Mouse (Mus musculus) liver, postnatal 0 days (tissue): ENCODE measurements around the gene Ppp2r5b. TPM values are rescaled to one million over a fixed set of nuclear protein-coding genes. Genes with fewer than 3 reads are reported as not detected.

Source experiments
- ATAC-seq: fragments of 200-750 bp; cut with Nextera tagmentation; 2 replicates; pipeline ENCODE4 v1.8.0; 2017; ENCODE audit warnings: mild to moderate bottlenecking, moderate library complexity
- DNase-seq: peaks from one replicate; pipeline ENCODE4 v3.0.0-alpha.2; 2016
- H3K27ac ChIP-seq: fragments of 300-500 bp; sonication (generic); 2 replicates; pipeline ENCODE4 v1.5.1; 2014; ENCODE audit warnings: antibody characterized with exemption, moderate library complexity, mild to moderate bottlenecking, low read depth
- H3K27me3 ChIP-seq: fragments of 300-500 bp; sonication (generic); 2 replicates; pipeline ENCODE4 v1.6.1; 2014; ENCODE audit warnings: low read length, control low read depth, mixed read lengths; ENCODE audit not compliant: insufficient read depth
- H3K36me3 ChIP-seq: fragments of 300-500 bp; sonication (generic); replicated peaks from 2 replicates; pipeline ENCODE4 v1.6.1; 2014; ENCODE audit warnings: mild to moderate bottlenecking, control low read depth, low read length, moderate library complexity, mixed read lengths; ENCODE audit not compliant: insufficient read depth
- H3K4me1 ChIP-seq: fragments of 300-500 bp; sonication (generic); 2 replicates; pipeline ENCODE4 v1.6.1; 2014; ENCODE audit warnings: antibody characterized with exemption, mild to moderate bottlenecking, control low read depth; ENCODE audit not compliant: insufficient read depth
- H3K4me2 ChIP-seq: fragments of 300-500 bp; sonication (generic); 2 replicates; pipeline ENCODE4 v1.6.1; 2014; ENCODE audit warnings: low read depth, mild to moderate bottlenecking, low read length, moderate library complexity, mixed read lengths
- H3K4me3 ChIP-seq: fragments of 300-500 bp; sonication (generic); 2 replicates; pipeline ENCODE4 v1.5.1; 2014; ENCODE audit warnings: low read depth, low read length
- H3K9ac ChIP-seq: fragments of 300-500 bp; sonication (generic); replicated peaks from 2 replicates; pipeline ENCODE4 v1.6.1; 2014; ENCODE audit warnings: mild to moderate bottlenecking, moderate library complexity
- H3K9me3 ChIP-seq: fragments of 300-500 bp; sonication (generic); 2 replicates; pipeline ENCODE4 v1.6.1; 2016; ENCODE audit warnings: mild to moderate bottlenecking, control low read depth, low read length, mixed read lengths
- CTCF ChIP-seq: sonication (generic); IDR thresholded peaks from 2 replicates; pipeline ENCODE4 v1.5.1; 2016; ENCODE audit warnings: antibody characterized with exemption, low read depth
- EP300 ChIP-seq: IDR thresholded peaks from 2 replicates; pipeline ENCODE4 v1.6.1; 2016; ENCODE audit warnings: antibody characterized with exemption, low read depth, mild to moderate bottlenecking
- WGBS: fragments of 180-500 bp; shearing (Covaris S2); extraction: QIAGEN DNeasy Blood & Tissue Kit; methylation state at CpG from one replicate; pipeline ENCODE4 v1.1.7; 2014; ENCODE audit not compliant: insufficient replicate concordance; 5-methylcytosine and 5-hydroxymethylcytosine counted together
- polyA plus RNA-seq: library from polyadenylated mRNA; unstranded; fragments of >200 nt; fragmentation: Nextera tagmentation; extraction: Ambion mirVana; gene quantifications from 2 replicates; pipeline ENCODE4 v1.2.1, GENCODE M21; 2015

Gene Ppp2r5b
- polyA plus RNA-seq, result 3.2 and 3.8 TPM in 2 replicates

GRCm38 (mm10) chr19:6235084-6236052 is at the start of gene Ppp2r5b:
Gene Ppp2r5b (minus strand): TSS chr19:6235872.
- Histone ChIP-seq H3K36me3 (no peaks in the 10 kb centered on the region), H3K9ac (peak within 1 kb of the TSS; percentile 69), H3K27me3 (no peaks in the 10 kb centered on the region), H3K27ac (peak within 1 kb of the TSS; percentile 96), H3K9me3 (no peaks in the 10 kb centered on the region), H3K4me2 (peak within 1 kb of the TSS; percentile 83), H3K4me3 (peak within 1 kb of the TSS; percentile 70), H3K4me1 (peaks cover 30% of the 10 kb centered on the region)
- DNase-seq (peak; percentile 96), ATAC-seq (peak; percentile 94)
- WGBS, result 7% methylated on average over 42 of the region's 48 CpGs
- no peak for TF ChIP-seq EP300
- TF ChIP-seq CTCF, result peak; percentile 81

- 42% methylated on average over 8 of the region's 8 CpGs for WGBS
These were observed 49.6 kb upstream of the Ppp2r5b start for GRCm38 (mm10) chr19:6285226-6285625.

GRCm38 (mm10) chr19:6284502-6284901 is 48.8 kb upstream of the Ppp2r5b start:
- H3K9ac ChIP-seq, result peak overlapping the region; percentile 57; the same call in 1 of the 2 replicates
- ATAC-seq (peak; percentile 73), DNase-seq (no peak)
- H3K36me3 ChIP-seq, result peaks cover 46% of the 10 kb centered on the region
- no peaks in the 10 kb centered on the region for H3K27me3 ChIP-seq
- peak overlapping the region; percentile 87 for H3K27ac ChIP-seq
- H3K4me3 ChIP-seq, result no peak overlapping the region
- peak overlapping the region; percentile 61 for H3K4me2 ChIP-seq
- 35% methylated on average over 12 of the region's 12 CpGs for WGBS
- TF ChIP-seq EP300 (peak; percentile 85), CTCF (no peak)
- H3K9me3 ChIP-seq, result no peaks in the 10 kb centered on the region
- H3K4me1 ChIP-seq, result peaks cover 77% of the 10 kb centered on the region

More at GRCm38 (mm10) chr19:6285226-6285625, 49.6 kb upstream of the Ppp2r5b start:
- peak overlapping the region; percentile 61 for H3K4me2 ChIP-seq
- ATAC-seq, result no peak
- H3K9me3 ChIP-seq, result no peaks in the 10 kb centered on the region
- H3K27me3 ChIP-seq, result no peaks in the 10 kb centered on the region
- H3K9ac ChIP-seq, result peak overlapping the region; percentile 57
- no peak for DNase-seq
- H3K4me3 ChIP-seq, result no peak overlapping the region
- peaks cover 76% of the 10 kb centered on the region for H3K4me1 ChIP-seq
- peaks cover 42% of the 10 kb centered on the region for H3K36me3 ChIP-seq
- H3K27ac ChIP-seq, result peak overlapping the region; percentile 87
- TF ChIP-seq EP300 (no peak), CTCF (no peak)

GRCm38 (mm10) chr19:6283001-6283400 is 47.3 kb upstream of the Ppp2r5b start:
- Histone ChIP-seq H3K36me3 (peaks cover 51% of the 10 kb centered on the region), H3K27me3 (no peaks in the 10 kb centered on the region), H3K4me2 (0 out of 2 replicates have a peak overlapping the region, but pooled peaks have one; percentile 18), H3K4me3 (no peak overlapping the region), H3K27ac (peak overlapping the region; percentile 61), H3K9me3 (no peaks in the 10 kb centered on the region), H3K4me1 (peaks cover 87% of the 10 kb centered on the region), H3K9ac (no peak overlapping the region)
- 15% methylated on average over 5 of the region's 5 CpGs for WGBS
- DNase-seq (no peak), ATAC-seq (no peak)
- no peak for TF ChIP-seq CTCF
- TF ChIP-seq EP300, result no peak

GRCm38 (mm10) chr19:6281122-6282020 is 45.7 kb upstream of the Ppp2r5b start:
- TF ChIP-seq EP300 (no peak), CTCF (no peak)
- no peaks in the 10 kb centered on the region for H3K27me3 ChIP-seq
- DNase-seq (no peak), ATAC-seq (no peak)
- H3K4me3 ChIP-seq, result no peak overlapping the region
- no peaks in the 10 kb centered on the region for H3K9me3 ChIP-seq
- no peak overlapping the region for H3K9ac ChIP-seq
- peaks cover 83% of the 10 kb centered on the region for H3K4me1 ChIP-seq
- WGBS, result 64% methylated on average over 14 of the region's 14 CpGs
- H3K36me3 ChIP-seq, result peaks cover 43% of the 10 kb centered on the region
- no peak overlapping the region for H3K4me2 ChIP-seq
- H3K27ac ChIP-seq, result no peak overlapping the region

GRCm38 (mm10) chr19:6280554-6280953 is 44.9 kb upstream of the Ppp2r5b start:
- Histone ChIP-seq H3K4me1 (peaks cover 83% of the 10 kb centered on the region), H3K27ac (no peak overlapping the region)

More at GRCm38 (mm10) chr19:6280554-6280953, 44.9 kb upstream of the Ppp2r5b start:
- DNase-seq (no peak), ATAC-seq (no peak)
- peaks cover 43% of the 10 kb centered on the region for H3K36me3 ChIP-seq
- no peaks in the 10 kb centered on the region for H3K9me3 ChIP-seq
- H3K9ac ChIP-seq, result 0 out of 2 replicates have a peak overlapping the region, but pooled peaks have one; percentile 69
- no peak overlapping the region for H3K4me3 ChIP-seq
- 0 out of 2 replicates have a peak overlapping the region, but pooled peaks have one; percentile 22 for H3K4me2 ChIP-seq
- no peaks in the 10 kb centered on the region for H3K27me3 ChIP-seq
- no peak for TF ChIP-seq CTCF
- no peak for TF ChIP-seq EP300
- 82% methylated on average over 7 of the region's 7 CpGs for WGBS
